Mouse (Mus musculus): ENCODE data around the gene Ugt1a6a. TPM values are rescaled to one million over a fixed set of nuclear protein-coding genes. Genes with fewer than 3 reads are reported as not detected.

Gene Ugt1a6a
- polyA plus RNA-seq, 1 experiment from 2014 or later, result not detected

GRCm38 (mm10) chr1:88258881-88259642 is 124.5 kb downstream of the Ugt1a6a start:
- 77% methylated on average over 8 of the region's 8 CpGs for WGBS
- no peak for DNase-seq (ENCODE audit: low spot score)

GRCm38 (mm10) chr1:88259643-88260024 is 125.0 kb downstream of the Ugt1a6a start:
- peaks cover 40% of the 10 kb centered on the region for H3K36me3 ChIP-seq (ENCODE audit: control insufficient read depth, insufficient read depth, low read length)
- no peaks in the 10 kb centered on the region for H3K27me3 ChIP-seq (ENCODE audit: control insufficient read depth, insufficient read depth, low read length)
- ATAC-seq (ENCODE audit: insufficient read depth, low FRiP score, low TSS enrichment) (peak; percentile 3; the same call in 1 of the 2 replicates), DNase-seq (ENCODE audit: low spot score) (peak; percentile 63)
- H3K4me1 ChIP-seq (ENCODE audit: control insufficient read depth, insufficient read depth, low read length), result no peaks in the 10 kb centered on the region
- H3K4me3 ChIP-seq (ENCODE audit: low read depth, low read length), result no peak overlapping the region
- H3K4me2 ChIP-seq (ENCODE audit: low read depth), result no peak overlapping the region
- H3K9me3 ChIP-seq (ENCODE audit: control insufficient read depth, low read length), result peaks cover 76% of the 10 kb centered on the region
- WGBS, result 76% methylated on average over 4 of the region's 4 CpGs
- H3K27ac ChIP-seq (ENCODE audit: low read depth, low read length), result 0 out of 2 replicates have a peak overlapping the region, but pooled peaks have one; percentile 0
- no peak overlapping the region for H3K9ac ChIP-seq (ENCODE audit: low read length)

More at GRCm38 (mm10) chr1:88258881-88259642, 124.5 kb downstream of the Ugt1a6a start:
- no peaks in the 10 kb centered on the region for H3K4me1 ChIP-seq (ENCODE audit: control insufficient read depth, insufficient read depth, low read length)
- no peak overlapping the region for H3K4me2 ChIP-seq (ENCODE audit: low read depth)
- H3K27ac ChIP-seq (ENCODE audit: low read depth, low read length), result 0 out of 2 replicates have a peak overlapping the region, but pooled peaks have one; percentile 0
- ATAC-seq (ENCODE audit: insufficient read depth, low FRiP score, low TSS enrichment), result peak; percentile 2
- peaks cover 78% of the 10 kb centered on the region for H3K9me3 ChIP-seq (ENCODE audit: control insufficient read depth, low read length)
- no peak overlapping the region for H3K4me3 ChIP-seq (ENCODE audit: low read depth, low read length)
- H3K27me3 ChIP-seq (ENCODE audit: control insufficient read depth, insufficient read depth, low read length), result no peaks in the 10 kb centered on the region
- H3K36me3 ChIP-seq (ENCODE audit: control insufficient read depth, insufficient read depth, low read length), result peaks cover 34% of the 10 kb centered on the region
- H3K9ac ChIP-seq (ENCODE audit: low read length), result no peak overlapping the region

GRCm38 (mm10) chr1:88260114-88260513 is 125.5 kb downstream of the Ugt1a6a start:
- Histone ChIP-seq H3K4me2 (ENCODE audit: low read depth) (no peak overlapping the region), H3K4me3 (ENCODE audit: low read depth, low read length) (no peak overlapping the region), H3K9me3 (ENCODE audit: control insufficient read depth, low read length) (peaks cover 76% of the 10 kb centered on the region), H3K27me3 (ENCODE audit: control insufficient read depth, insufficient read depth, low read length) (no peaks in the 10 kb centered on the region), H3K9ac (ENCODE audit: low read length) (no peak overlapping the region), H3K27ac (ENCODE audit: low read depth, low read length) (no peak overlapping the region), H3K36me3 (ENCODE audit: control insufficient read depth, insufficient read depth, low read length) (peaks cover 45% of the 10 kb centered on the region), H3K4me1 (ENCODE audit: control insufficient read depth, insufficient read depth, low read length) (no peaks in the 10 kb centered on the region)
- WGBS, result 81% methylated on average over 6 of the region's 6 CpGs
- peak; percentile 5 for ATAC-seq (ENCODE audit: insufficient read depth, low FRiP score, low TSS enrichment)
- DNase-seq (ENCODE audit: low spot score), result no peak

GRCm38 (mm10) chr1:88260604-88261377 is 126.2 kb downstream of the Ugt1a6a start:
- WGBS, result 86% methylated on average over 10 of the region's 10 CpGs
- no peak overlapping the region for H3K4me2 ChIP-seq (ENCODE audit: low read depth)
- H3K9ac ChIP-seq (ENCODE audit: low read length), result no peak overlapping the region
- no peaks in the 10 kb centered on the region for H3K27me3 ChIP-seq (ENCODE audit: control insufficient read depth, insufficient read depth, low read length)
- H3K36me3 ChIP-seq (ENCODE audit: control insufficient read depth, insufficient read depth, low read length), result peaks cover 51% of the 10 kb centered on the region
- no peaks in the 10 kb centered on the region for H3K4me1 ChIP-seq (ENCODE audit: control insufficient read depth, insufficient read depth, low read length)
- ATAC-seq (ENCODE audit: insufficient read depth, low FRiP score, low TSS enrichment), result no peak
- peaks cover 76% of the 10 kb centered on the region for H3K9me3 ChIP-seq (ENCODE audit: control insufficient read depth, low read length)
- H3K4me3 ChIP-seq (ENCODE audit: low read depth, low read length), result no peak overlapping the region
- H3K27ac ChIP-seq (ENCODE audit: low read depth, low read length), result no peak overlapping the region
- DNase-seq (ENCODE audit: low spot score), result no peak

- H3K4me3 ChIP-seq (ENCODE audit: low read depth, low read length), result no peak overlapping the region
- H3K27me3 ChIP-seq (ENCODE audit: control insufficient read depth, insufficient read depth, low read length), result no peaks in the 10 kb centered on the region
- H3K9ac ChIP-seq (ENCODE audit: low read length), result no peak overlapping the region
- no peak for DNase-seq (ENCODE audit: low spot score)
- H3K4me1 ChIP-seq (ENCODE audit: control insufficient read depth, insufficient read depth, low read length), result no peaks in the 10 kb centered on the region
- 86% methylated on average over 7 of the region's 7 CpGs for WGBS
- H3K9me3 ChIP-seq (ENCODE audit: control insufficient read depth, low read length), result peaks cover 70% of the 10 kb centered on the region
- peaks cover 61% of the 10 kb centered on the region for H3K36me3 ChIP-seq (ENCODE audit: control insufficient read depth, insufficient read depth, low read length)
- no peak overlapping the region for H3K4me2 ChIP-seq (ENCODE audit: low read depth)
- no peak overlapping the region for H3K27ac ChIP-seq (ENCODE audit: low read depth, low read length)
- no peak for ATAC-seq (ENCODE audit: insufficient read depth, low FRiP score, low TSS enrichment)
Observed at GRCm38 (mm10) chr1:88261706-88262105, 127.1 kb downstream of the Ugt1a6a start.

GRCm38 (mm10) chr1:88262255-88262654 is 127.6 kb downstream of the Ugt1a6a start:
- peaks cover 66% of the 10 kb centered on the region for H3K36me3 ChIP-seq (ENCODE audit: control insufficient read depth, insufficient read depth, low read length)
- H3K4me2 ChIP-seq (ENCODE audit: low read depth), result no peak overlapping the region
- H3K9ac ChIP-seq (ENCODE audit: low read length), result no peak overlapping the region
- peak; percentile 68 for DNase-seq (ENCODE audit: low spot score)
- no peaks in the 10 kb centered on the region for H3K4me1 ChIP-seq (ENCODE audit: control insufficient read depth, insufficient read depth, low read length)
- no peak overlapping the region for H3K4me3 ChIP-seq (ENCODE audit: low read depth, low read length)
- 87% methylated on average over 4 of the region's 4 CpGs for WGBS
- ATAC-seq (ENCODE audit: insufficient read depth, low FRiP score, low TSS enrichment), result no peak
- H3K27me3 ChIP-seq (ENCODE audit: control insufficient read depth, insufficient read depth, low read length), result no peaks in the 10 kb centered on the region
- no peak overlapping the region for H3K27ac ChIP-seq (ENCODE audit: low read depth, low read length)
- peaks cover 65% of the 10 kb centered on the region for H3K9me3 ChIP-seq (ENCODE audit: control insufficient read depth, low read length)

- Histone ChIP-seq H3K4me3 (ENCODE audit: low read depth, low read length) (no peak overlapping the region), H3K27ac (ENCODE audit: low read depth, low read length) (no peak overlapping the region), H3K4me2 (ENCODE audit: low read depth) (no peak overlapping the region), H3K9me3 (ENCODE audit: control insufficient read depth, low read length) (peaks cover 60% of the 10 kb centered on the region), H3K9ac (ENCODE audit: low read length) (no peak overlapping the region), H3K27me3 (ENCODE audit: control insufficient read depth, insufficient read depth, low read length) (no peaks in the 10 kb centered on the region), H3K4me1 (ENCODE audit: control insufficient read depth, insufficient read depth, low read length) (no peaks in the 10 kb centered on the region), H3K36me3 (ENCODE audit: control insufficient read depth, insufficient read depth, low read length) (peaks cover 73% of the 10 kb centered on the region)
- no peak for ATAC-seq (ENCODE audit: insufficient read depth, low FRiP score, low TSS enrichment)
- no peak for DNase-seq (ENCODE audit: low spot score)
- WGBS, result 76% methylated on average over 6 of the region's 6 CpGs
Observed at GRCm38 (mm10) chr1:88262961-88263360, 128.4 kb downstream of the Ugt1a6a start.

GRCm38 (mm10) chr1:88263778-88264177 is 129.2 kb downstream of the Ugt1a6a start:
- Histone ChIP-seq H3K4me1 (ENCODE audit: control insufficient read depth, insufficient read depth, low read length) (no peaks in the 10 kb centered on the region), H3K4me3 (ENCODE audit: low read depth, low read length) (no peak overlapping the region), H3K9me3 (ENCODE audit: control insufficient read depth, low read length) (peaks cover 57% of the 10 kb centered on the region), H3K27me3 (ENCODE audit: control insufficient read depth, insufficient read depth, low read length) (no peaks in the 10 kb centered on the region), H3K27ac (ENCODE audit: low read depth, low read length) (no peak overlapping the region), H3K36me3 (ENCODE audit: control insufficient read depth, insufficient read depth, low read length) (peaks cover 81% of the 10 kb centered on the region), H3K9ac (ENCODE audit: low read length) (no peak overlapping the region), H3K4me2 (ENCODE audit: low read depth) (no peak overlapping the region)
- WGBS, result 93% methylated on average over 5 of the region's 5 CpGs
- no peak for DNase-seq (ENCODE audit: low spot score)
- no peak for ATAC-seq (ENCODE audit: insufficient read depth, low FRiP score, low TSS enrichment)

All from neural tube, embryonic 11.5 days (tissue).